Mouse (Mus musculus) mature B cell (primary cell): ENCODE measurements around the gene Zfp189.

Source experiments
- in situ Hi-C: fragments of 300-500 bp; cut with MboI; formaldehyde crosslinking; loops from 2 replicates; pipeline ENCODE4 v1.14.3; 2019

Zfp189 gene

GRCm38 (mm10) chr4:49536671-49537070 lies 15.7 kb downstream of the Zfp189 start:
- in situ Hi-C loops, result no loop called here

- in situ Hi-C loops, result no loop called here
These were observed 18.7 kb downstream of the Zfp189 start for GRCm38 (mm10) chr4:49539665-49540064.

GRCm38 (mm10) chr4:49540966-49541365 lies 20.0 kb downstream of the Zfp189 start:
- in situ Hi-C loops, result no loop called here

GRCm38 (mm10) chr4:49546026-49546425 lies 25.1 kb downstream of the Zfp189 start:
- in situ Hi-C loops, result no loop called here

- in situ Hi-C loops, result no loop called here
These were observed 26.0 kb downstream of the Zfp189 start for GRCm38 (mm10) chr4:49546873-49547543.

- in situ Hi-C loops, result no loop called here
These were observed 26.7 kb downstream of the Zfp189 start for GRCm38 (mm10) chr4:49547544-49548219.

- in situ Hi-C loops, result no loop called here
These were observed 28.4 kb downstream of the Zfp189 start, which contains the start of gene Aldob for GRCm38 (mm10) chr4:49549383-49549782. TSS of gene Aldob (minus strand) at chr4:49549546.

GRCm38 (mm10) chr4:49553380-49553779 lies 32.4 kb downstream of the Zfp189 start:
- in situ Hi-C loops, result no loop called here

- in situ Hi-C loops, result no loop called here
These were observed 36.4 kb downstream of the Zfp189 start for GRCm38 (mm10) chr4:49557375-49557774.

GRCm38 (mm10) chr4:49558181-49558580 lies 37.2 kb downstream of the Zfp189 start:
- in situ Hi-C loops, result no loop called here

GRCm38 (mm10) chr4:49559915-49560772 lies 39.2 kb downstream of the Zfp189 start:
- in situ Hi-C loops, result no loop called here

- in situ Hi-C loops, result no loop called here
These were observed 46.6 kb downstream of the Zfp189 start for GRCm38 (mm10) chr4:49567613-49568012.

GRCm38 (mm10) chr4:49572194-49572593 lies 51.2 kb downstream of the Zfp189 start:
- in situ Hi-C loops, result no loop called here
